Mouse (Mus musculus): ENCODE results near the gene Cerkl. TPM values are rescaled to one million over a fixed set of nuclear protein-coding genes. Genes with fewer than 3 reads are reported as not detected.
A peak's percentile ranks its signal among the peaks of the same experiment; 100 is the strongest.

The Cerkl gene
- polyA plus RNA-seq, 1 experiment = not detected

DNA sequence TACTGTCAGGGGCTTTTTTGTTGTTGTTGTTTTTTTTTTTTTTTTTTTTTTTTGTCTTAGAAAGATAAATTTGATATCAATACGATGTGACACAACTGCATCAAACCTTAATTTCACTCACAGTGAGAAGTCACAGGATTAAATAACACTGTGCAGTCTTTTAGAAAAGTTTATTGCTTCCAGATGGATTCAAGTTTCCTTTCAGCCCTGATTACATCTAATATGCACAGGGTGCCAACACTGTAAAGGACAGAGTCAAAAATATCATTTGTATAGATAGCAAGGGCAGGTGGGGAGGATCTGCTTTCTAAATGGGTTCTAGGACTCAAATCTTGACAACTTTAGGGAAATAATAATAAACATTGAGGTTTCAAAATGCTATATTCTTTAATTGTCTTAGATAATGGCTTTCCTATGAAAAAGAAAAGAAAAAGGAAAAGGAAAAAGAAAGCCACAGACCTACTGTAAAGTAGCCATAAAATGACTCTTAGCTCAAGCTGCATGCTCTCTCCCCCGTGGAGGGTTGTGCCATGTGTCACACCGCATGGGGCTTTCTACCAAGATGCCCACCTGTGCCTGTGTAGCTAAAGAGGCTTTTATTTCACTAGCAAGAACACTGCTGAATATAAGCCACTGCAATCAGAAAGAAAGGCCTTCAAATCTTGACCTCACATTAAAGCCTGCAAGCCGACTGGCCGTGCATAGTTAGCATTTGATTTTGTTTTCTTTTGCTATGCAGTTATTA lies 50.8 kb downstream of the Cerkl start:
- Histone ChIP-seq H3K27me3 (ENCODE audit: control insufficient read depth, insufficient read depth, insufficient read length) (no peaks in the 10 kb centered on the region), H3K4me3 (ENCODE audit: insufficient read depth, poor library complexity, severe bottlenecking) (no peak overlapping the region), H3ac (ENCODE audit: control insufficient read depth, insufficient read length, low read depth) (no peak overlapping the region), H3K79me2 (ENCODE audit: control insufficient read depth, insufficient read depth) (no peaks in the 10 kb centered on the region), H3K36me3 (ENCODE audit: control insufficient read depth, insufficient read depth) (no peaks in the 10 kb centered on the region), H3K79me3 (ENCODE audit: low read depth) (no peaks in the 10 kb centered on the region)
- TF ChIP-seq USF1 (IDR thresholded peaks at IDR 0.05; ENCODE audit: low read depth) = no peak
- TF ChIP-seq CEBPB (IDR thresholded peaks at IDR 0.05; ENCODE audit: low read depth) = no peak
- no peak for TF ChIP-seq FOSL1 (IDR thresholded peaks at IDR 0.05; ENCODE audit: insufficient read depth, low read length, poor library complexity, severe bottlenecking)

DNA sequence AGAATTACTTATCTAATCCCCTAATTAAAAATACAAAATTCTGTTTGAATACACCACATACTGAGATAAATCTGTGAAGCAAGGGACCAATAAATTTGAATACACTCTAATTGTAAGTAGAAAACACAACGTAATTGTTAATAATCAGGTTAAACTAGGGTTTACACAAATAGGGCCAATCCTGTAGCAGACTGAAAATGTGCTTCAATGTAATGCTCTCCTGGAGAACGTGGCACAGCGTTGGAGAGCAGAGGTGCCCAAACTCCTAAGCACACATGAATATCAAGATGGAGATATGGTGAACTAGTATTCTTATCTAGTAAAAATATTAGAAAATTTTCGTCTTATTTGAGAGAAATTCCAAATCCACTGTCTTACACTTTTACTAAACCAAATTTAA lies 56.5 kb downstream of the Cerkl start:
- H3ac ChIP-seq (ENCODE audit: control insufficient read depth, insufficient read length, low read depth) = no peak overlapping the region
- H3K27me3 ChIP-seq (ENCODE audit: control insufficient read depth, insufficient read depth, insufficient read length) = no peaks in the 10 kb centered on the region
- no peak overlapping the region for H3K4me3 ChIP-seq (ENCODE audit: insufficient read depth, poor library complexity, severe bottlenecking)
- TF ChIP-seq CEBPB (IDR thresholded peaks at IDR 0.05; ENCODE audit: low read depth) (no peak), CTCF (IDR thresholded peaks at IDR 0.05; ENCODE audit: control insufficient read depth, insufficient read depth, insufficient read length) (no peak), MYOD1 (IDR thresholded peaks at IDR 0.05; ENCODE audit: control insufficient read depth, insufficient read length, low read depth) (no peak), MYOG (IDR thresholded peaks at IDR 0.05; ENCODE audit: control insufficient read depth, extremely low read depth, insufficient read length) (no peak), USF1 (IDR thresholded peaks at IDR 0.05; ENCODE audit: low read depth) (no peak), MAX (IDR thresholded peaks at IDR 0.05) (no peak), FOSL1 (IDR thresholded peaks at IDR 0.05; ENCODE audit: insufficient read depth, low read length, poor library complexity, severe bottlenecking) (no peak)
- no peaks in the 10 kb centered on the region for H3K79me2 ChIP-seq (ENCODE audit: control insufficient read depth, insufficient read depth)
- no peaks in the 10 kb centered on the region for H3K79me3 ChIP-seq (ENCODE audit: low read depth)
- no peaks in the 10 kb centered on the region for H3K36me3 ChIP-seq (ENCODE audit: control insufficient read depth, insufficient read depth)

DNA sequence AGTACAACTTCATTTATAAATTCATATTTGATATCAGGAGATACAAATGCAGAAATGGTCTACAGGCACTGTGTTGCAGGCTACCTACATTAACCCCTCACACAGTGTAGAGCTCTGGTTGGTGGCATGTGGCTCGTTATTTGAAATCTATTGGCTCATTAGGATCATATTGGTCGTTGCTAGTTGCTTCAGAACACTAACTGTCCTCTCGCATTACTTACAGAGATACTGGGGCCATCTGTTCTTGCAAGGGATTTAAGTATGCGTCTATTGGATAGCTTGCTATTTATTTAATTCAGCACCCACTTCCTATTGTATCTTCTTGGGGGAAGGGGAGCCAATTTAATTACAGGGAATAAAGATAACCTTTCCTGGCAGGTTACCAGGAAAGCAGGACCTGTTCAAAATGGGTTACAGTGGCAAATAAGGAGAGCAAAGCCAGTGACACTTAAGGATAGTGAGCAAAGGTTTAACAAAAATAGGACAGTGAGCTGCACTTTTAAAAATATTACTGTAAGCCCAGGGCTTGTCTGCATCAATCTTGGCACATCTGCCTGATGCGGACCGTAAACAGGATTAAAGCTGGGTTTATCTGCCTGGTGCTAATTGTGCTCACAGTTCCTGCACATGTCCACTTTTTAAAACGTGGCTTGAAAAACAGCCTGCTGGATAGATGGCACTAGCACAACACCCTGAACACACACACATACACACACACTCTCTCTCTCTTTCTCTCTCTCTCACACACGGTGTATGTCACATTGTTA lies 57.2 kb downstream of the Cerkl start:
- Histone ChIP-seq H3K27me3 (ENCODE audit: control insufficient read depth, insufficient read depth, insufficient read length) (no peaks in the 10 kb centered on the region), H3ac (ENCODE audit: control insufficient read depth, insufficient read length, low read depth) (no peak overlapping the region), H3K36me3 (ENCODE audit: control insufficient read depth, insufficient read depth) (no peaks in the 10 kb centered on the region), H3K79me2 (ENCODE audit: control insufficient read depth, insufficient read depth) (no peaks in the 10 kb centered on the region), H3K79me3 (ENCODE audit: low read depth) (no peaks in the 10 kb centered on the region), H3K4me3 (ENCODE audit: insufficient read depth, poor library complexity, severe bottlenecking) (no peak overlapping the region)
- no peak for TF ChIP-seq CTCF (IDR thresholded peaks at IDR 0.05; ENCODE audit: control insufficient read depth, insufficient read depth, insufficient read length)
- TF ChIP-seq USF1 (IDR thresholded peaks at IDR 0.05; ENCODE audit: low read depth) = no peak
- no peak for TF ChIP-seq CEBPB (IDR thresholded peaks at IDR 0.05; ENCODE audit: low read depth)
- TF ChIP-seq FOSL1 (IDR thresholded peaks at IDR 0.05; ENCODE audit: insufficient read depth, low read length, poor library complexity, severe bottlenecking) = no peak
- no peak for TF ChIP-seq MYOD1 (IDR thresholded peaks at IDR 0.05; ENCODE audit: control insufficient read depth, insufficient read length, low read depth)
- TF ChIP-seq MAX (IDR thresholded peaks at IDR 0.05) = no peak
- no peak for TF ChIP-seq MYOG (IDR thresholded peaks at IDR 0.05; ENCODE audit: control insufficient read depth, extremely low read depth, insufficient read length)

DNA sequence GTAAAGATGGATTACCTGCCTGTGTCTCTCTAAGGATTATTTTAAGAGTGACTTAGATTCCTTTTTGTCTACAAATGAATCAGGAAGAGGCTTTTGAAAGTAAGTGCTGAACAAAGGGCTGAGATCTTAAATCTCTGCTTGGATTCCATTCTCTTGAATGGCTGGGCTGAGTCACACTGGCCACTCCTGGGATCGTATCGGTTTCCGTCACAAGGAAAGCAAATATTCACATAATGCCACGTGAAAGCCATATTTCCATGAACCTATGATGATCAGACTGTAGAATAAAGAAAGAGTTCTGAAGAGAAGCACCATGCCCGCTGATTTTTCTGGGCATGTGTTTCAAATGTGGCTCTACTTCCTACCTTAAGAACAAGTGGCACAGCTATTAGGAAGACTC lies 57.8 kb downstream of the Cerkl start:
- no peaks in the 10 kb centered on the region for H3K27me3 ChIP-seq (ENCODE audit: control insufficient read depth, insufficient read depth, insufficient read length)
- no peaks in the 10 kb centered on the region for H3K79me2 ChIP-seq (ENCODE audit: control insufficient read depth, insufficient read depth)
- no peaks in the 10 kb centered on the region for H3K79me3 ChIP-seq (ENCODE audit: low read depth)
- H3K36me3 ChIP-seq (ENCODE audit: control insufficient read depth, insufficient read depth) = no peaks in the 10 kb centered on the region
- H3ac ChIP-seq (ENCODE audit: control insufficient read depth, insufficient read length, low read depth) = no peak overlapping the region
- H3K4me3 ChIP-seq (ENCODE audit: insufficient read depth, poor library complexity, severe bottlenecking) = no peak overlapping the region
- TF ChIP-seq MYOG (IDR thresholded peaks at IDR 0.05; ENCODE audit: control insufficient read depth, extremely low read depth, insufficient read length) (no peak), MAX (IDR thresholded peaks at IDR 0.05) (peak; percentile 72), USF1 (IDR thresholded peaks at IDR 0.05; ENCODE audit: low read depth) (peak; percentile 12), CEBPB (IDR thresholded peaks at IDR 0.05; ENCODE audit: low read depth) (no peak), FOSL1 (IDR thresholded peaks at IDR 0.05; ENCODE audit: insufficient read depth, low read length, poor library complexity, severe bottlenecking) (peak; percentile 56), CTCF (IDR thresholded peaks at IDR 0.05; ENCODE audit: control insufficient read depth, insufficient read depth, insufficient read length) (no peak), MYOD1 (IDR thresholded peaks at IDR 0.05; ENCODE audit: control insufficient read depth, insufficient read length, low read depth) (no peak)

DNA sequence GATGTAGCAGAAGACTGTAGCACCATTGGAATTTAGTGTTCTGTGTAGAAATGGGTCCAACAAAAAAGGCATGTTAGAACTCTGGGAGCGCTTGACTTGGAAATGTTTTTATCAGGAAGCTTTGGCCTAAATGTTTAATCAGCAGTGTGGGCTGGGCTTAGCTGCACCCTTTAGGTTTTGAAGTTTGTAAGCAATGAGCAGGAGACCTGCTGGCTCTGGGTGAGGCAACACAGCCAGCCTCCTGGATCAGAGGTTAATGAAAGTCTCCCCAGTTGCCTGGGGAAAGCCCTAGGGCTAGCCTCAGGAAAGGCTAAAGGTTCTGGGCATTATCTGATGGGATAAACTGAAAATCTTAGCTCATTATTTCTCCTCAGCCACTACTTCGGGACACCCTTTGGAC lies 58.2 kb downstream of the Cerkl start:
- no peak overlapping the region for H3K4me3 ChIP-seq (ENCODE audit: insufficient read depth, poor library complexity, severe bottlenecking)

More for the DNA sequence above, 58.2 kb downstream of the Cerkl start:
- Histone ChIP-seq H3K79me2 (ENCODE audit: control insufficient read depth, insufficient read depth) (no peaks in the 10 kb centered on the region), H3K79me3 (ENCODE audit: low read depth) (no peaks in the 10 kb centered on the region), H3K36me3 (ENCODE audit: control insufficient read depth, insufficient read depth) (no peaks in the 10 kb centered on the region), H3K27me3 (ENCODE audit: control insufficient read depth, insufficient read depth, insufficient read length) (no peaks in the 10 kb centered on the region), H3ac (ENCODE audit: control insufficient read depth, insufficient read length, low read depth) (no peak overlapping the region)
- TF ChIP-seq MYOG (IDR thresholded peaks at IDR 0.05; ENCODE audit: control insufficient read depth, extremely low read depth, insufficient read length) (no peak), MYOD1 (IDR thresholded peaks at IDR 0.05; ENCODE audit: control insufficient read depth, insufficient read length, low read depth) (no peak), FOSL1 (IDR thresholded peaks at IDR 0.05; ENCODE audit: insufficient read depth, low read length, poor library complexity, severe bottlenecking) (no peak), CEBPB (IDR thresholded peaks at IDR 0.05; ENCODE audit: low read depth) (no peak), CTCF (IDR thresholded peaks at IDR 0.05; ENCODE audit: control insufficient read depth, insufficient read depth, insufficient read length) (no peak)

Data from C2C12 (cell line).